Mouse (Mus musculus) hematopoietic multipotent progenitor cell, adult 10-12 weeks (in vitro differentiated cells): Measurements from ENCODE around the gene Stard5. TPM values are rescaled to one million over a fixed set of nuclear protein-coding genes. Genes with fewer than 3 reads are reported as not detected.

Experiments
- polyA plus RNA-seq: library from polyadenylated mRNA; stranded (reverse); fragments of >175 nt; gene quantifications from 2 replicates; pipeline ENCODE4 v1.2.3, GENCODE M21; 2012; ENCODE audit warnings: low replicate concordance

The Stard5 gene
- 4.8 and 8.4 TPM in 2 replicates for polyA plus RNA-seq

DNA sequence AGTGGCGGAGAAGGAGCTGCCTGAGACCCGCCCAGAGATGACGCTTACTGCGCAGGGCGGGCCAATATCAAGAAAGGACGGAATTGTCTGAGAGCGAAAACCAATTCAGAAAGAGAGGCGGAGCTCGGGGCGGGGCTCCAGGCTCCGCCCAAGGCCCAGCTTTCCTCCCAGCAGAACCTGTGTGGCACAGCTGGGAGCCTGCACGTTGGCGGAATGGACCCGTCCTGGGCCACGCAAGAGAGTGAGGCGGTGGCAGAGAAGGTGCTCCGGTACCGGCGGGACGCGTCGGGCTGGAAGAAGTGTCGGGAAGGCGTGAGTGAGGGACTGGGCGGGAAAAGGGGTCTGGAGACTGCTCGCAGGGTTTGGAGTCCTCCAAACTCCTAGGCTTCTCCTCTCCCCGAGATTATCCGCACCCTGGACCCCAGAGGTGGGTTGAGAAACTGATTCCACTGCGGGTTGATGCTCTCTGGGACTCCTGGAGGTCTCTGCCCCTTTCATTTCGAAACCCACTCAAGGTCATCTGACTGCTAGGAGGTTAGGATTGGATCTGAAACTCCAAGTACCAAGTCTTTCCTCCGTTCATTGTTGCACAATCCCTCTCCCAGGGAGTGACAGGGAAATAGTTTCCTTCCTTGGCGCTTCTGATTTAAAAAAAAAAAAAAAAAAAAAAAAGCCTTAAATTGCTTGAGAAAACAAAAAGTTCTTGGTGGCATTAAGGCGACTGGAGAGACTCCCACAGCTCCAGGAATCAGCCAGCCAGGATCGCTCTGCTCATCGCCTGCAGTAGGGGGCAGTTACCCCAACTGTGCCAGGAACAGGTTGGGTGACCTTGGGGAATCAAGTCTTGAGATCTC is at the start of gene Stard5:
Gene Stard5, plus strand, starts transcription at position 132 of the 854 bp plus-strand sequence.

DNA sequence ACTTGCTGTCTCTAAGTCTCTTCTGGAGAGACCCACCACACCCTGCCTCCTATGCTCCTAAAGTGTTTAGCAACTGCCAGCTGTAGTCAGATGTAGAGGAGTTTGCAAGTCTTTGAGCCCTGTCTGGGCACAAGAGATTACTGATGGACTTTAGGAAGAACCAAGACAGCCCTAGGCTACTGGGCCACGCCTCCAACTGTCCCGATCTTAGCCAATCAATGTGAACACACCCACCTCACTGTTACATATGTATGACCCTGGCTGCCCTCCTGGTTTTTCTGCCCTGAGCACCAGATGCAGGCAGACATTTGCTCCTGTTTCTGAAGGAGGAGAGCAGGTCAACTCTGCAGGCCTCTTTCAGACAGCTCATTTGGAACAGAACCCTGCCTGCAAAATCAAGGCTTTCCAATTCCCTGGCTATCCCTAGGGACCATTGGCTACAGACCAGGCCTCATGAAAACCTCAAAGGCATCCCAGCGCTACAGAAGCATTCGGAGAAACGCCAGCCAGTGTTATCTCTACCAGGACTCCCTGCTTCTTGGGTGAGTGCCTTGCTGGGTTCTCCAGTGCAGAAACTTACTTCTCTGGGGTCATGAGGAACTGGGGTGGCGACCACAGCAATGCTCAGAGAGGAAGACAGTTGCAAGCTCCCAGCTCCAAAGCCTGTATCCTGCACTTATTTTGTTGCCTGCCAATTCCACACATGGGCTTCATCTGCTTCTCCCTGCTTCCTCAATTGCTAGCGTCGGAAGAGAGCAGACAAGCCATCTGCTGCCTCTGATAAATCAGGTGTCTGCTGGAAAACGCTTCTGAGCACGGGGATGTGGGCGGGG is 46.9 kb upstream of the Stard5 start, which contains the start of gene Tmc3:
Gene Tmc3, plus strand, starts transcription at position 289 of the 833 bp plus-strand sequence.

Other genes with a start within 250 kb of the Stard5 start
- 0.13 TPM in 1 of 2 replicates, not detected in the other for gene Tmc3, start 47.0 kb upstream of the Stard5 start, polyA plus RNA-seq
- gene Il16, start 113.8 kb downstream of the Stard5 start, polyA plus RNA-seq: 32.2 and 115 TPM in 2 replicates
- gene Cfap161, start 162.9 kb downstream of the Stard5 start, polyA plus RNA-seq: not detected in 2 replicates